ENCODE assay signal across 15 mouse cellular contexts in genomic region chr9:25495601-25496000, GRCm38 (mm10).
"Had no signal": no experiment of that assay in that cellular context is flagged by ENCODE, and none has a peak within 500 bp of the region (broad histone marks: within the 10 kb centered on the region; RNA-seq: fewer than 3 reads in every experiment).

No protein-coding gene starts in this region.

- H3K4me2 ChIP-seq: liver, embryonic 12.5 days; lung, embryonic 15.5 days; midbrain, embryonic 11.5 days; midbrain, embryonic 15.5 days; neural tube, embryonic 12.5 days; stomach, embryonic 15.5 days had no signal

- H3K4me3 ChIP-seq: left cerebral cortex, adult 2 months; limb, embryonic 10.5 days; liver, embryonic 12.5 days; lung, embryonic 15.5 days; megakaryocyte, embryonic 14.5 days; midbrain, embryonic 15.5 days; neural tube, embryonic 12.5 days; stomach, embryonic 15.5 days had no signal

- H3K9ac ChIP-seq: liver, embryonic 12.5 days; lung, embryonic 15.5 days; midbrain, embryonic 15.5 days; neural tube, embryonic 12.5 days; stomach, embryonic 15.5 days had no signal

- DNase-seq: kidney, postnatal 25 days; lung, postnatal 14 days; retina, postnatal 1 day; right cerebral cortex, postnatal 4 days; thymus, postnatal 36 days had no signal

- H3K27me3 ChIP-seq: liver, embryonic 12.5 days; lung, embryonic 15.5 days; megakaryocyte, embryonic 14.5 days; midbrain, embryonic 15.5 days; neural tube, embryonic 12.5 days; stomach, embryonic 15.5 days had no signal

- H3K4me1 ChIP-seq: liver, embryonic 12.5 days; megakaryocyte, embryonic 14.5 days; stomach, embryonic 15.5 days had no signal

- H3K27ac ChIP-seq: left cerebral cortex, adult 2 months; limb, embryonic 10.5 days; liver, embryonic 12.5 days; lung, embryonic 15.5 days; macrophage; midbrain, embryonic 15.5 days; neural tube, embryonic 12.5 days; stomach, embryonic 15.5 days had no signal

- ATAC-seq: liver, embryonic 12.5 days; midbrain, embryonic 15.5 days had no signal

- H3K9me3 ChIP-seq: limb, embryonic 10.5 days; liver, embryonic 12.5 days; lung, embryonic 15.5 days; megakaryocyte, embryonic 14.5 days; midbrain, embryonic 15.5 days; neural tube, embryonic 12.5 days; stomach, embryonic 15.5 days had no signal

- H3K36me3 ChIP-seq: liver, embryonic 12.5 days; lung, embryonic 15.5 days; midbrain, embryonic 15.5 days; neural tube, embryonic 12.5 days; stomach, embryonic 15.5 days had no signal
